Mouse (Mus musculus): ENCODE results near the gene Map3k21.

DNA sequence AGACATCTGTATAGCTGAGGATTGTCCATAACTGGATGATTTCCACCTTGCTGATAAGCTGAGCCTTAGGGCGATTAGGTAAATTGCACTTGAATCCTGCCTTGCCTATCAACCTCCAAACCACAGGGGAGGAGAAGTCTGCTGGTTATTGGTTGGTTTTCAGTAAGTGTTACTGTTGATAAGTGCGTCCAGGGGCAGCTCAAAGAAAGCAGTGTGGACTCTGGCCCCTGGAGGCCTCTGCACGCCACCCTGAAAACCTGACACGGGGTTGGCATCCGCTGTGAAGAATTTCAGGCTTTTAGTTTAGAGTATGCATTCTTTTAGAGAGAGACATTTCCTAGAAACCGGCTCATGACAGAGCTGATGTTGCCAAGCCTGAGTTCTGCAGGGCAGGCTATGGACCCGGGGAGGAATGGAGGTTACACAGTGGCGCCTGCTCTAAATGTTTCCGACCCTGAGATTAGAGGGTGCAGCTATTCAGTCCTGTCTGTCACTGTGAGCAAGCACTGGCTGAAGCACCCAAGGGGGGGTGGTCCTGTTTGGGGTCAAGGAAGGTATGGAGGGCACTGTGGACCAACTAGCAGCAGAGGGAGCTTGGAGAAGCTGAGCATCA lies 38.6 kb downstream of the Map3k21 start:
- TF ChIP-seq CTCF (IDR thresholded peaks at IDR 0.05; ENCODE audit: control insufficient read depth, insufficient read depth, insufficient replicate concordance, low read depth, low read length), result no peak
- no peak for TF ChIP-seq POLR2A (IDR thresholded peaks at IDR 0.05; ENCODE audit: control insufficient read depth, low read depth, low read length)
